Mouse (Mus musculus) embryonic facial prominence, embryonic 10.5 days (tissue): Measurements from ENCODE around the gene Guca2a. TPM values are rescaled to one million over a fixed set of nuclear protein-coding genes. Genes with fewer than 3 reads are reported as not detected.

Experiments
- DNase-seq: peaks from one replicate; pipeline ENCODE4 v3.0.0-alpha.2; 2017; ENCODE audit warnings: low spot score
- H3K27ac ChIP-seq: fragments of 300-500 bp; sonication (generic); replicated peaks from 2 replicates; pipeline ENCODE4 v1.5.1; 2016; ENCODE audit warnings: mild to moderate bottlenecking
- H3K27me3 ChIP-seq: fragments of 300-500 bp; sonication (generic); replicated peaks from 2 replicates; pipeline ENCODE4 v1.6.1; 2016; ENCODE audit warnings: low read depth, mild to moderate bottlenecking; ENCODE audit not compliant: poor library complexity, severe bottlenecking
- H3K36me3 ChIP-seq: fragments of 300-500 bp; sonication (generic); replicated peaks from 2 replicates; pipeline ENCODE4 v1.6.1; 2016; ENCODE audit warnings: mild to moderate bottlenecking, moderate library complexity
- H3K4me1 ChIP-seq: fragments of 300-500 bp; sonication (generic); 2 replicates; pipeline ENCODE4 v1.6.1; 2016
- H3K4me3 ChIP-seq: fragments of 300-500 bp; sonication (generic); 2 replicates; pipeline ENCODE4 v1.5.1; 2016; ENCODE audit warnings: mild to moderate bottlenecking, moderate library complexity
- H3K9me3 ChIP-seq: fragments of 300-500 bp; sonication (generic); 2 replicates; pipeline ENCODE4 v1.6.1; 2016; ENCODE audit warnings: mild to moderate bottlenecking
- WGBS: fragments of 180-500 bp; shearing (Covaris S2); methylation state at CpG from one replicate; pipeline ENCODE4 v1.1.7; 2016; 5-methylcytosine and 5-hydroxymethylcytosine counted together
- polyA plus RNA-seq: library from polyadenylated mRNA; unstranded; fragments of >200 nt; fragmentation: Nextera tagmentation; extraction: Ambion mirVana; gene quantifications from 2 replicates; pipeline ENCODE4 v1.2.1, GENCODE M21; 2016

The Guca2a gene
- polyA plus RNA-seq, 1 experiment from 2014 or later: not detected

DNA sequence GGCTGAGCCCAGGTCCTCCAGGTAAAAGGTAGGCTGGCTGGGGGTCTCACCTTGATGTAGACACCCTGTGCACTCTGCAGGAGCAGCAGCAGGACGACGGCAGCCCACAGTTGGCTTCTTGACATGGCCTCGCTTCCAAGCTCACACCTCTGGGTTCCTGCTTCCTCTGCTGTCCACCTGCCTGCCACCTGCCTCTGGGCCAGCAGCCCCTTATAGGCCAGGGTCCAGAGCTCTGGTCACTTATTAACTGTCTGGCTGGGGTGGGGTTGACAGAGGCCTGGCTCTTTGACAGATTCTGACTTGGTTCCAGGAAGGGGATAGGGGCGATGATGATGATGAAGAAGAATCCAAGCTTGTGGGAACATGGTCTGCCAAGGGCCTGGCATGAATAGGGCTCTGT is 21.2 kb downstream of the Guca2a start, which contains the start of gene Guca2b:
TSS of gene Guca2b (minus strand) at position 224 of the 400 bp plus-strand sequence.
- Histone ChIP-seq H3K9me3 (no peaks in the 10 kb centered on the region), H3K27ac (no peak within 1 kb of the TSS), H3K36me3 (no peaks in the 10 kb centered on the region), H3K4me3 (no peak within 1 kb of the TSS), H3K4me1 (no peaks in the 10 kb centered on the region), H3K27me3 (no peaks in the 10 kb centered on the region)
- 93% methylated on average over 4 of the region's 4 CpGs for WGBS
- DNase-seq: no peak

DNA sequence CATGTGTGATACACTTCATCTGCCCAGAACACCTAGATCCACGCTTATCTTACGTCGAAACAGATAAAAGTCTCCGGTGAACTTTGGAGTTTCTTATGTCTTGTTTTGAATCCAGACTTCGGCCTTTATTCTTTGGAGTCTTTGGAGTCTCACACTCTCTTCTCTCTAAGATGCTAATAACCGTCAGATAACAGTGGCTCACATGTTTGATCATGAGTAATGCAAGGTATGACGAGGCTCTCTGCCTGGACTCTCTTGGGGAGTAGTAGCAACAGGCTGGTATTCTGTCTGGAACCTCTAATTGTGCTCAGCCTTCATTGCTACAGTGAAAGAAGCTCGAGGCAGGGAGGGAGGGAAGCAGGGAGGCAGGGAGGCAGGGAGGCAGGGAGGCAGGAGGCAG is 22.5 kb downstream of the Guca2a start:
- no peaks in the 10 kb centered on the region for H3K27me3 ChIP-seq
- H3K4me1 ChIP-seq: no peaks in the 10 kb centered on the region
- WGBS: 85% methylated on average over 8 of the region's 8 CpGs
- DNase-seq: no peak
- no peak overlapping the region for H3K27ac ChIP-seq
- no peaks in the 10 kb centered on the region for H3K9me3 ChIP-seq
- H3K4me3 ChIP-seq: no peak overlapping the region
- H3K36me3 ChIP-seq: no peaks in the 10 kb centered on the region

DNA sequence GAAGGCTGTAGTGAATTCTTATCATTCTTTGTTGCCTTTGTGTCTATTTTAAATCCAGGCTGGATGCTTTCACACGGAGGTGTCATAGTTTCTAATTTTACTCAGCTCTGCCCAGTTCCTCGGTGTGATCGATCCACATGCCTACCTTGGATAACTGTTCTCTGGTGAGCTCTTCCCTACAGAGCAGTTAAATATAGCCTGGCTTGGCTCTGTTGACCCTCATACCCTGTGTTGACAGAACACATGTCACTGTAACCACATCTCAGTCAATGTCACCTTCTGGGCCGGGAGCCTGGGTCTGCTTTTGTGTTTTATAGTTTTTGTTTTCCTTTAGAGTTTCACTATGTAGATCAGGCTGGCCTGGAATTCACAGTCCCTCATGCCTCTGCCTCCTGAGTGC is 24.6 kb downstream of the Guca2a start:
- Histone ChIP-seq H3K4me3 (no peak overlapping the region), H3K27ac (no peak overlapping the region), H3K9me3 (no peaks in the 10 kb centered on the region), H3K36me3 (no peaks in the 10 kb centered on the region), H3K27me3 (no peaks in the 10 kb centered on the region), H3K4me1 (no peaks in the 10 kb centered on the region)
- WGBS: 81% methylated on average over 4 of the region's 4 CpGs
- DNase-seq: no peak

DNA sequence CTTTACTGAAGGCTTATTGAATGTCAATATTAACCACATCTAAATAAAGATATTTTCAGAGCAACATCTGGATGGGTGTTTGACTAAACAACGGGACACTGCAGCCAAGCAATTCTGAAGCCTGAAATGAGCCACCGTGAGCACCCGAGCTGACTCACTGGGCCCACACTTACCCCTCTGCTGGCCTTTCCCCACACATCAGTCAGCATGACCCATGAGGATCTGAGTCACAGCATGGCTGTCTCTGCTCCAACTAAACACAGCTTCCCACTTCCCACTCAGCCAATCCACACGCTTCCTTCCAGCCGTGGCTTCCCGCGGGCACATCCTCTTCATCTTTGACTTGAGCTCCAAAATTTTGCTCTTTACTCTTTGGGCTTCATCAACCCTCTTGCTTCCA is 25.5 kb downstream of the Guca2a start:
- Histone ChIP-seq H3K4me3 (no peak overlapping the region), H3K27me3 (no peaks in the 10 kb centered on the region), H3K9me3 (no peaks in the 10 kb centered on the region), H3K4me1 (no peaks in the 10 kb centered on the region), H3K27ac (no peak overlapping the region), H3K36me3 (no peaks in the 10 kb centered on the region)
- no peak for DNase-seq
- 88% methylated on average over 7 of the region's 7 CpGs for WGBS

DNA sequence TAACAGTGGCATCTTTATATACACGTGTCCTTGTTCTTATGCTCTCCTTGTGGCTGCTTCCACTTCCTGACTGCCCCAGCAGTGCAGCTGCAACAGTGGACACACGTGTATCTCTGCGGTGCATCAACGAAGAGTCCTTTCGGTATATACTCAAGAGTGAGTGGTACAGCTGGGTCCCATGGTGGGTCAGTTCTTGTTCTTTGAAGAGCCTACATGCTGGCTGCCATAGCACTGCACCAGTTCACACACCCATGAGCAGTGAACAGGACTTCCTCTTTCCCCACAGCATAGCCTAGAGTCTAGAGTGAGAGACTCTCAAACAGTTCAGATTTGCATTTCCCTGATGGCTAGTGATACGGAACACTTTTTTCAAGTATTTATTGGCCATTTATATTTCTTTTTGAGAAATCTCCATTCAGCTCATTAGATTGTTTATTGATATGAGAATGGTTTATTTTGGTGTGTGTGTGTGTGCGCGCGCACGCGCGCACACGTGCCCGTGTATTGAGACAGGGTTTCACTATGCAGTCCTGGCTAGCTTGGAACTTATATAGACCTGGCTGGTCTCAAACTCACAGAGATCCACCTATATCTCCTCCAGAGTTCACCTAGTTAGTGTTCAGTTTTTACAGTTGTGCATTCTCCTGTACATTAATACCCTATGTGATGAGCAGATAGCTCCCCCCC is 26.0 kb downstream of the Guca2a start:
- H3K9me3 ChIP-seq: no peaks in the 10 kb centered on the region

DNA sequence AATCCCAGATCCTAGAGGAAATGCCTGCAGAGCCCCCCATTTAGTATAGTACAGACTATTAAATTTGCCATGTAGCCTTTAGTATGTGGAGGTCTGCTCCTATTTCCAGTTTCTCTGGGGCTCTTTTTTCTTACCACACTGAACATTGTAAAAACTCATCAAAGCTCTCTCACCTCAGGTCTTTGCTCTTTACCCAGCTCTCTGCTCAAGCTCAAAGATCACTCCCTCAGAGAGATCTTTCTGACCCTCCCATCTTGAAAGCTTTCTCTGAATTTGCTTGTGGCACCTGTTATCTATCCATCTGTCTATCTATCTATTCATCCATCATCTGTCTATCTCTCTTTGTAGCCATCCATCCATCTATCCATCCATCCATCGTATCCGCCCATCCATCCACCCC is 27.7 kb downstream of the Guca2a start:
- no peaks in the 10 kb centered on the region for H3K27me3 ChIP-seq
- no peak overlapping the region for H3K27ac ChIP-seq
- peaks cover 9% of the 10 kb centered on the region for H3K4me1 ChIP-seq
- 93% methylated on average over 2 of the region's 2 CpGs for WGBS
- DNase-seq: no peak
- no peaks in the 10 kb centered on the region for H3K36me3 ChIP-seq
- no peak overlapping the region for H3K4me3 ChIP-seq
- H3K9me3 ChIP-seq: no peaks in the 10 kb centered on the region

More for the DNA sequence above, 26.0 kb downstream of the Guca2a start:
- 92% methylated on average over 14 of the region's 14 CpGs for WGBS
- H3K36me3 ChIP-seq: no peaks in the 10 kb centered on the region
- H3K27ac ChIP-seq: no peak overlapping the region
- H3K4me1 ChIP-seq: no peaks in the 10 kb centered on the region
- no peak overlapping the region for H3K4me3 ChIP-seq
- no peak for DNase-seq
- H3K27me3 ChIP-seq: no peaks in the 10 kb centered on the region

DNA sequence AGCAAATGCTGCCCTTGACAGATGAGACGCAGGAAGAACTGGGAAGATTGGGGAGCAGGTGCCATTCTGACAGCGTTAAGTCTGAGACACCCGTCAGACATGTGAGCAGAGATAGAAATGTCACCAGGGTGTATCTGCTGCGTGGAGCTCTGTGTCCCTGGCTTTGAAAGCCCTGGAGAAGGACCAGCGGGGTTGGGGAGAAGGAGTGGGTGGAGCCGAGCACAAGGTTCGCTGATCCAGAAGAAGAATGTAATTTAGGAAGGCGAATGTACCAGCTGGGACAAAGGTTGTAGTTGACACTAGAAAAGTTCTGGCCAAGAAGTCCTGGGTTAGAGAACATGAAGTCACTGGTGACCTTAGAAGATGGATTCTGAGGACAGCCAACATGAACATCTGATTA is 28.6 kb downstream of the Guca2a start:
- no peak for DNase-seq
- WGBS: 58% methylated on average over 8 of the region's 8 CpGs
- no peaks in the 10 kb centered on the region for H3K36me3 ChIP-seq
- no peak overlapping the region for H3K27ac ChIP-seq
- no peak overlapping the region for H3K4me3 ChIP-seq
- H3K27me3 ChIP-seq: no peaks in the 10 kb centered on the region
- peaks cover 10% of the 10 kb centered on the region for H3K4me1 ChIP-seq
- H3K9me3 ChIP-seq: no peaks in the 10 kb centered on the region

DNA sequence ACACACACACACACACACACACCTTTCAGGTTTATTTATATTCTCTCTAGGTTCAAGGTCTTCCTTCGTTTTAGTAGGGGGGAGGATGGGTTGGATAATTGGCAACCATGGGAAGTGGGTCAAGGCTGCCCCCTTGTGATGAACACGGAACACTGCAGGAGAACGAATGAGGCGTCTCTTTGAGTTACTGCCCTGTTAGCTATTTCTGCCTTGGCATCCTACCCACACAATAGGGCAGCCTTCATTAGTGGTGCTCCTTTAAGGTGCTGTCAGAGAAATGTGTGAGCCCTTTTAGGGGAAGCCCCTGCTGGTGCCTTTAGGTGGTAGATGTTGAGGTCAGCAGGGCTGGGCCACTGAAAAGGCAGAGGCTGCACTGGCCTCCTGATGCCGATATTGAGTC is 29.9 kb downstream of the Guca2a start:
- DNase-seq: peak; percentile 45
- WGBS: 26% methylated on average over 5 of the region's 5 CpGs
- H3K9me3 ChIP-seq: no peaks in the 10 kb centered on the region
- H3K27me3 ChIP-seq: no peaks in the 10 kb centered on the region
- H3K36me3 ChIP-seq: no peaks in the 10 kb centered on the region
- no peak overlapping the region for H3K27ac ChIP-seq
- H3K4me1 ChIP-seq: peaks cover 10% of the 10 kb centered on the region
- no peak overlapping the region for H3K4me3 ChIP-seq

DNA sequence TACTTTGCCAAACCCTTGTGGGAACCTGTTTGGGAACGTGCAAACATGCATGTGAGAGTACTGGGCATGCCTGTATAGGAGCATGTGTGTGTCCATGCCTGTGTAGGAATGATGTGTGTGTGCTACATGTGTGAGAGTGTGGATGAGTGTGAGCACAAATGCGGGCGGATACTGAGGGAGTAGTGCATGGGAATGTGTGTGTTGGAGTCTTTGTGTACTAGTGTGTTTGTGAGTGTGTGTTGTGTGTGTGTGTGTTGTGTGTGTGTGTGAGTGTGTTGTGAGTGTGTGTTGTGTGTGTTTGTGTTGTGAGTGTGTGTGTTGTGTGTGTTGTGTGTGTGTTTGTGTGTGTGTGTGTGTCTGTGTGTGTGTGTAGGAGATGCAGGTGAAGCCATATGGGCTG is 30.7 kb downstream of the Guca2a start:
- no peak for DNase-seq
- no peaks in the 10 kb centered on the region for H3K27me3 ChIP-seq
- no peak overlapping the region for H3K27ac ChIP-seq
- peaks cover 10% of the 10 kb centered on the region for H3K4me1 ChIP-seq
- no peaks in the 10 kb centered on the region for H3K36me3 ChIP-seq
- H3K4me3 ChIP-seq: no peak overlapping the region
- no peaks in the 10 kb centered on the region for H3K9me3 ChIP-seq
- whole genome bisulfite sequencing: 92% methylated on average over 3 of the region's 3 CpGs

DNA sequence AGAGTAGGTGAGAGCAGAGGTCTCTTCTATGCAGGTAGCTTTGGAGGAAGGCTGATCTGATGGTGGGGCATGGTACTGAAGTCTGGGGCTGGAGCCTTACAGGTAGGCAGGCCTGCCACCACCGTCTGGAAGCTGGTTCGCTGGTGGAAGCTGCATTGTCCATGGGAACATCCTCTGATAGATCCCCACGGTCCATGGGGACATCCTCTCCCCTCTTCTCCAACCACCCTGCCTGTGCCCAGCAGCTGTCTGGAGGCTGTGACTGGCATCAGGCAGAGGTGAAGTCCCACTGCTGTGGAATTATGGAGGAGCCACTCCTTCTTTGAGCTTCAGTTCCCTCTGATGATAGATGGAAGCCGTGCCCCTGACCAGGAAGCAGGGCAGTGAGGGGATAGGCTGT is 31.1 kb downstream of the Guca2a start:
- no peak for DNase-seq
- no peaks in the 10 kb centered on the region for H3K27me3 ChIP-seq
- no peak overlapping the region for H3K4me3 ChIP-seq
- peaks cover 10% of the 10 kb centered on the region for H3K4me1 ChIP-seq
- H3K9me3 ChIP-seq: no peaks in the 10 kb centered on the region
- no peaks in the 10 kb centered on the region for H3K36me3 ChIP-seq
- 81% methylated on average over 4 of the region's 4 CpGs for WGBS
- no peak overlapping the region for H3K27ac ChIP-seq

DNA sequence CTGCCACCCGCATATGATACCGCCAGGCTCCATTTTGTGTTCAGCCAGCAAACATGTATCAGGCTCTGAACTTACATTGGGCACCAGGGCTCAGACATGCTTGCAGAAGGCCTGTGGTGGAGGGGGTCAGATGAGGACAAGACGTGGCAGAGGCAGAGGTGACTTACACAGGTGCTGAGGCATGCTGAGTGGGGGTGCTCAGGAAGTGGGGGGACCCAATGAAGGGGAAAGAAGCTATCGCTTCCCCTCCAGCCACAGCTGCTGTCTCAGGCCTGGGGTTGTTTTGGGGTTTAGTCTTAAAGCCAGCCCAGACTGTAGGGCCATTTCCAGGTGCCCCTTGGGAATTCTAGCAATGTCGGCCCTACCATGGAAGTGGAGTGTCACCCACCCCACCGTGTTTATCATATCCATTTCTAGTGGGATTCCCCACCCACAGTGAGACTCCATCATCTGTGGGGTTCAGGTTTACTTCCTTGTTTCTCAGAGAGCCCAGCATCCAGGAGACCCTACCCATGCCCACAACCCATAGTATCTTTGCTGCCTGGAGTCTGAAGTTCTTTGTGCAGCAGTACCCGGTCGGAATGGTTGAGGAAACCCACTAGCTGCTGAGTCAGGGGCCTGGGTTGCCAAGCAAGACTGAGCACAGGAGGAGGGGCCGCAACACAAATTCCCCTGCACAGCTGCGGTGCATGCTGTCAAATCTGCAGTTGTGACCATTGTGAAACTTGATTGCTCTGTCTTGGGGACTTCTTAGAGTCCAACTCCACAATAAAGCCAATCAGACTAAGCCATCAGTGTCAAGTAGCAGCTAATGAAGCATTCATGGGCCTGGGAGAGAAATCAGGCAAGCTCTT is 32.1 kb downstream of the Guca2a start:
- H3K4me1 ChIP-seq: peaks cover 10% of the 10 kb centered on the region
- no peak overlapping the region for H3K27ac ChIP-seq
- H3K4me3 ChIP-seq: no peak overlapping the region
- WGBS: 68% methylated on average over 10 of the region's 10 CpGs
- H3K9me3 ChIP-seq: no peaks in the 10 kb centered on the region
- no peaks in the 10 kb centered on the region for H3K36me3 ChIP-seq
- H3K27me3 ChIP-seq: no peaks in the 10 kb centered on the region
- DNase-seq: no peak

DNA sequence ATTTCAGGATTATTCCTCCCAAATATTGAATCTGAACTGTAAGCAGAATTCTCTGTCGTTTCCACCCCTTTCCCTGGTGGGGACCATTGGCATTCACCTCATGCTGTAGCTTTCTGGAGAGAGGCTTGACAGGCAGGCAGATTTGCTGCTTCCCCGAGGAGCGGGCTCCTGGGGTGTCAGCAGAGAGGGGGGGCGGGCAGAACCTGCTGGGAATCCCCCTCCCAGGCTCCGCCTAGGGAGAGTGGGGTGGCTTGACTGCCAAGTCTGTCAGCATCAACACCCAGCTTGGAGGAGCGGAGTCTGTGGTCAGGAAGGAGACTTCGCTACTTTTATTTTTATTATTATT is 32.7 kb downstream of the Guca2a start:
- no peak overlapping the region for H3K4me3 ChIP-seq
- DNase-seq: no peak
- no peaks in the 10 kb centered on the region for H3K36me3 ChIP-seq
- no peak overlapping the region for H3K27ac ChIP-seq
- H3K27me3 ChIP-seq: no peaks in the 10 kb centered on the region
- H3K9me3 ChIP-seq: no peaks in the 10 kb centered on the region
- whole genome bisulfite sequencing: 46% methylated on average over 7 of the region's 7 CpGs
- H3K4me1 ChIP-seq: peaks cover 10% of the 10 kb centered on the region

DNA sequence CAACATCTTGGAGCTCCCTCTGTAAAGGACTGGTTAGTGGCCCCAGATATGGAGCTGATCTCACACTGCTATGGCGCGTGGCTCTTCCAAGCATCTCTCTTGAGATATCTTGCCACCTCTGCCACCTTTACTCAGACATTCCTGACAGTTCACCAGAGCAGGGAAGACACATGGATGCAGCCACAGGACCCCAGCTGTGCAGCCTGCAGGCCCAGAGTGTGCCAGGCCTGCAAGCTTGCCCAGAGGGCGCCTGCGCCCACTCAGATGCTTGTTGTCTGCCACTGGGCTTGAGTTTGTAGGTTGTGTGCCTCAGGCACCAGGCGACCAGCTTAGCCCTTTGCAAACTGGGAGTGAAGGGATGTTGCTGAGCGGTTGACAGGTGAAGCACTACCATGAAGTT is 33.2 kb downstream of the Guca2a start:
- Histone ChIP-seq H3K9me3 (no peaks in the 10 kb centered on the region), H3K27me3 (no peaks in the 10 kb centered on the region), H3K27ac (no peak overlapping the region), H3K4me1 (peaks cover 10% of the 10 kb centered on the region), H3K4me3 (no peak overlapping the region), H3K36me3 (no peaks in the 10 kb centered on the region)
- no peak for DNase-seq
- 89% methylated on average over 6 of the region's 6 CpGs for WGBS
